Mouse (Mus musculus) heart, adult 2 months (tissue): Measurements from ENCODE around the gene 1810043G02Rik.

Experiments
- CTCF ChIP-seq: fragments of 200-600 bp; IDR thresholded peaks from 2 replicates; pipeline ENCODE4 v1.8.1; 2022; ENCODE audit warnings: antibody characterized with exemption, mild to moderate bottlenecking, moderate library complexity
- EP300 ChIP-seq: fragments of 200-500 bp; IDR thresholded peaks from 2 replicates; pipeline ENCODE4 v1.6.1; 2011; ENCODE audit warnings: low read depth, low read length, control low read depth; ENCODE audit not compliant: insufficient read depth
- POLR2A ChIP-seq: fragments of 200-500 bp; IDR thresholded peaks from 2 replicates; pipeline ENCODE4 v1.6.1; 2011; ENCODE audit warnings: mild to moderate bottlenecking, low read depth, low read length, control low read depth; ENCODE audit not compliant: insufficient read depth

GRCm38 (mm10) chr10:77963971-77964370 lies 14.4 kb upstream of the 1810043G02Rik start:
- no peak for TF ChIP-seq POLR2A
- no peak for TF ChIP-seq CTCF
- no peak for TF ChIP-seq EP300
